Mouse (Mus musculus) lung, embryonic 16.5 days (tissue): ENCODE measurements around the gene Osm. TPM values are rescaled to one million over a fixed set of nuclear protein-coding genes. Genes with fewer than 3 reads are reported as not detected.

Source experiments
- ATAC-seq: fragments of 200-750 bp; cut with Nextera tagmentation; 2 replicates; pipeline ENCODE4 v1.8.0; 2017; ENCODE audit warnings: low read depth, mild to moderate bottlenecking, moderate library complexity
- H3K27ac ChIP-seq: fragments of 300-500 bp; sonication (generic); 2 replicates; pipeline ENCODE4 v1.5.1; 2014; ENCODE audit warnings: mild to moderate bottlenecking, control low read depth, low read length
- H3K27me3 ChIP-seq: fragments of 300-500 bp; sonication (generic); 2 replicates; pipeline ENCODE4 v1.6.1; 2014; ENCODE audit warnings: low read depth, low read length, mixed read lengths; ENCODE audit not compliant: control insufficient read depth, insufficient read depth
- H3K36me3 ChIP-seq: fragments of 300-500 bp; sonication (generic); 2 replicates; pipeline ENCODE4 v1.6.1; 2014; ENCODE audit warnings: low read length; ENCODE audit not compliant: control insufficient read depth, insufficient read depth
- H3K4me1 ChIP-seq: fragments of 300-500 bp; sonication (generic); replicated peaks from 2 replicates; pipeline ENCODE4 v1.6.1; 2014; ENCODE audit warnings: low read length, mixed read lengths; ENCODE audit not compliant: control insufficient read depth, insufficient read depth
- H3K4me2 ChIP-seq: fragments of 300-500 bp; sonication (generic); 2 replicates; pipeline ENCODE4 v1.6.1; 2014; ENCODE audit warnings: low read depth, low read length, control low read depth
- H3K4me3 ChIP-seq: fragments of 300-500 bp; sonication (generic); 2 replicates; pipeline ENCODE4 v1.5.1; 2014; ENCODE audit warnings: mild to moderate bottlenecking, low read length, control low read depth
- H3K9ac ChIP-seq: fragments of 300-500 bp; sonication (generic); 2 replicates; pipeline ENCODE4 v1.6.1; 2014; ENCODE audit warnings: low read length, control low read depth
- H3K9me3 ChIP-seq: fragments of 300-500 bp; sonication (generic); 2 replicates; pipeline ENCODE4 v1.6.1; 2016; ENCODE audit warnings: low read length; ENCODE audit not compliant: control insufficient read depth
- WGBS: fragments of 180-500 bp; shearing (Covaris S2); extraction: QIAGEN DNeasy Blood & Tissue Kit; methylation state at CpG from one replicate; pipeline ENCODE4 v1.1.7; 2014; 5-methylcytosine and 5-hydroxymethylcytosine counted together
- polyA plus RNA-seq: library from polyadenylated mRNA; unstranded; fragments of >200 nt; fragmentation: Nextera tagmentation; extraction: Ambion mirVana; gene quantifications from 2 replicates; pipeline ENCODE4 v1.2.1, GENCODE M21; 2015

Gene Osm
- polyA plus RNA-seq, 1 experiment from 2014 or later = 0.25 TPM

GRCm38 (mm10) chr11:4260463-4261187, 24.4 kb downstream of the Osm start:
- Histone ChIP-seq H3K9me3 (no peaks in the 10 kb centered on the region), H3K9ac (peak overlapping the region; percentile 30), H3K27ac (peak overlapping the region; percentile 51), H3K36me3 (no peaks in the 10 kb centered on the region), H3K4me1 (peaks cover 43% of the 10 kb centered on the region), H3K4me2 (peak overlapping the region; percentile 41), H3K27me3 (peaks cover 9% of the 10 kb centered on the region), H3K4me3 (no peak overlapping the region)
- ATAC-seq = peak; percentile 18; the same call in 1 of the 2 replicates
- WGBS = 7% methylated on average over 14 of the region's 14 CpGs

GRCm38 (mm10) chr11:4261188-4261494, 24.9 kb downstream of the Osm start:
- H3K27me3 ChIP-seq = peaks cover 13% of the 10 kb centered on the region
- no peak overlapping the region for H3K4me2 ChIP-seq
- H3K27ac ChIP-seq = peak overlapping the region; percentile 51; the same call in 1 of the 2 replicates
- H3K4me3 ChIP-seq = no peak overlapping the region
- no peaks in the 10 kb centered on the region for H3K9me3 ChIP-seq
- no peak overlapping the region for H3K9ac ChIP-seq
- peak; percentile 31 for ATAC-seq
- no peaks in the 10 kb centered on the region for H3K36me3 ChIP-seq
- 32% methylated on average over 7 of the region's 7 CpGs for WGBS
- H3K4me1 ChIP-seq = peaks cover 46% of the 10 kb centered on the region

GRCm38 (mm10) chr11:4261969-4262368, 25.7 kb downstream of the Osm start:
- ATAC-seq = peak; percentile 13; the same call in 1 of the 2 replicates
- Histone ChIP-seq H3K4me3 (no peak overlapping the region), H3K4me2 (no peak overlapping the region), H3K9ac (no peak overlapping the region), H3K27ac (peak overlapping the region; percentile 51; the same call in 1 of the 2 replicates), H3K27me3 (peaks cover 15% of the 10 kb centered on the region), H3K36me3 (no peaks in the 10 kb centered on the region), H3K9me3 (no peaks in the 10 kb centered on the region), H3K4me1 (peaks cover 47% of the 10 kb centered on the region)
- 5% methylated on average over 5 of the region's 5 CpGs for WGBS

- Histone ChIP-seq H3K36me3 (no peaks in the 10 kb centered on the region), H3K4me1 (peaks cover 52% of the 10 kb centered on the region), H3K9me3 (no peaks in the 10 kb centered on the region), H3K4me3 (no peak overlapping the region), H3K9ac (no peak overlapping the region), H3K27me3 (peaks cover 24% of the 10 kb centered on the region), H3K27ac (no peak overlapping the region), H3K4me2 (no peak overlapping the region)
- ATAC-seq = no peak
- WGBS = 19% methylated on average over 5 of the region's 7 CpGs
Observed at GRCm38 (mm10) chr11:4262847-4263246, 26.6 kb downstream of the Osm start.

GRCm38 (mm10) chr11:4263296-4263695, 27.1 kb downstream of the Osm start:
- Histone ChIP-seq H3K4me2 (no peak overlapping the region), H3K9me3 (no peaks in the 10 kb centered on the region), H3K4me3 (no peak overlapping the region), H3K4me1 (peaks cover 52% of the 10 kb centered on the region), H3K9ac (no peak overlapping the region), H3K27me3 (peaks cover 28% of the 10 kb centered on the region), H3K36me3 (no peaks in the 10 kb centered on the region), H3K27ac (no peak overlapping the region)
- 38% methylated on average over 1 of the region's 1 CpGs for WGBS
- ATAC-seq = no peak

GRCm38 (mm10) chr11:4264066-4264465, 27.8 kb downstream of the Osm start:
- no peak overlapping the region for H3K27ac ChIP-seq
- no peak overlapping the region for H3K4me3 ChIP-seq
- H3K9ac ChIP-seq = no peak overlapping the region
- peaks cover 52% of the 10 kb centered on the region for H3K4me1 ChIP-seq
- 48% methylated on average over 7 of the region's 7 CpGs for WGBS
- H3K27me3 ChIP-seq = peaks cover 36% of the 10 kb centered on the region
- ATAC-seq = peak; percentile 47
- no peak overlapping the region for H3K4me2 ChIP-seq
- H3K9me3 ChIP-seq = no peaks in the 10 kb centered on the region
- H3K36me3 ChIP-seq = no peaks in the 10 kb centered on the region

GRCm38 (mm10) chr11:4266271-4267201, 30.3 kb downstream of the Osm start:
- no peaks in the 10 kb centered on the region for H3K9me3 ChIP-seq
- no peaks in the 10 kb centered on the region for H3K36me3 ChIP-seq
- peaks cover 40% of the 10 kb centered on the region for H3K4me1 ChIP-seq
- H3K27me3 ChIP-seq = peaks cover 38% of the 10 kb centered on the region
- no peak overlapping the region for H3K27ac ChIP-seq
- H3K4me2 ChIP-seq = peak overlapping the region; percentile 72
- 1% methylated on average over 46 of the region's 61 CpGs for WGBS
- H3K4me3 ChIP-seq = peak overlapping the region; percentile 63
- peak overlapping the region; percentile 66 for H3K9ac ChIP-seq
- peak; percentile 70 for ATAC-seq

GRCm38 (mm10) chr11:4267202-4267578, 31.0 kb downstream of the Osm start:
- H3K9ac ChIP-seq = peak overlapping the region; percentile 66
- ATAC-seq = no peak
- H3K9me3 ChIP-seq = no peaks in the 10 kb centered on the region
- H3K27me3 ChIP-seq = peaks cover 38% of the 10 kb centered on the region
- 2% methylated on average over 13 of the region's 13 CpGs for WGBS
- peaks cover 33% of the 10 kb centered on the region for H3K4me1 ChIP-seq
- no peaks in the 10 kb centered on the region for H3K36me3 ChIP-seq
- no peak overlapping the region for H3K27ac ChIP-seq
- peak overlapping the region; percentile 63 for H3K4me3 ChIP-seq
- peak overlapping the region; percentile 72 for H3K4me2 ChIP-seq

- Histone ChIP-seq H3K4me2 (no peak overlapping the region), H3K9ac (no peak overlapping the region), H3K4me3 (no peak overlapping the region), H3K27me3 (peaks cover 38% of the 10 kb centered on the region), H3K27ac (no peak overlapping the region), H3K36me3 (no peaks in the 10 kb centered on the region), H3K9me3 (no peaks in the 10 kb centered on the region), H3K4me1 (peaks cover 23% of the 10 kb centered on the region)
- WGBS = 80% methylated on average over 6 of the region's 6 CpGs
- ATAC-seq = no peak
Observed at GRCm38 (mm10) chr11:4268500-4268899, 32.3 kb downstream of the Osm start.
